Mouse (Mus musculus): ENCODE measurements around the gene Nckap5.

GRCm38 (mm10) chr1:126209131-126209530 lies 621.5 kb downstream of the Nckap5 start:
- no peak for TF ChIP-seq GATA1 (IDR thresholded peaks at IDR 0.05; ENCODE audit: borderline replicate concordance, low read length)
- no peak for TF ChIP-seq FLI1 (IDR thresholded peaks at IDR 0.05; ENCODE audit: low read length)

Measured in megakaryocyte, embryonic 14.5 days (primary cell).